Mouse (Mus musculus): Measurements from ENCODE around the gene Acer3. TPM values are rescaled to one million over a fixed set of nuclear protein-coding genes. Genes with fewer than 3 reads are reported as not detected.
"Not testable (repeated sequence)": the region's sequence is repeated elsewhere in the genome, so short reads cannot be mapped to it uniquely, and the experiment has no call there.

The Acer3 gene
- polyA plus RNA-seq, 1 experiment, result 7.8 TPM

DNA sequence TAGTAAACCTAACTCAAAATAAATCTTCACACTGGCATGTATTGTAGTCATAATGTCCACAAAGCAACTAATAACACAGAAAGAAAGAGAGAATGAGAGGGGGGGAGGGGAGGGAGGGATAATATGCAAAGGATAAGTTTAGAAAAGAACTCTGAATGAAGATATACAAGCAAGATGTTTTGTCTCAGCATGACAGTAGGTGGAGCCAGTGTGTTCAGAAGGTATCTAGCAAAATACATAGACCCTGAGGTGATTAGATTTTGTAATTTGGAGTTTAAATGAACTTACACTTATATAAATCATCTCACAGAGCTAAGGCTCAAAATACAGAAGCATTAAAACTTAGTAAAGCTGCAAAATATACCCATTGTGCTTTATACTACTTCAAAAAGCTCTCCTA is 44.7 kb downstream of the Acer3 start:
- no peaks in the 10 kb centered on the region for H3K4me1 ChIP-seq (ENCODE audit: control insufficient read depth, insufficient read depth, insufficient read length, low read length)
- no peak overlapping the region for H3K27ac ChIP-seq (replicated peaks; ENCODE audit: low read depth, low read length)
- H3K4me3 ChIP-seq (ENCODE audit: insufficient read depth, low read depth, low read length), result no peak overlapping the region

DNA sequence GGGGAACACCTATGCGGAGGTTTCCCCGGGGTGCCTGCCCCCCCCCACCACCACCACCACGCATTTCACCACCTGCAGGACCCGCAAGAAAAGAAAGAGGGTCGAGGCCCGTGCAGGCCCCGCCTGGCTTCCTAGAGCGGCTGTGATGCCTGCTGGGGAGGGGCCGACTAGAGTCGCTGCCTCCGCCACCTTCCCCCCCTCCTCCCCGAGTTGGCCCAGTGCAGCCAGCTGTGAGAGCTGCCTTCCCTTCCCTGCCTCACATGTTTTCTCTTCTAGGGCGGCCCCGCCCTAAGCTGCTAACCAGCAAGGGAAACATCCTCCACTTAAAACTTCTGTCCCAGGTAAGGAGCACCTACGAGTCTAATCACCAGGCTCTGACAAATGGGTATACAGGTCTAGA is 52.8 kb downstream of the Acer3 start:
- H3K4me3 ChIP-seq (ENCODE audit: insufficient read depth, low read depth, low read length), result peak overlapping the region; percentile 22
- not testable (repeated sequence) for H3K4me1 ChIP-seq (ENCODE audit: control insufficient read depth, insufficient read depth, insufficient read length, low read length); H3K27ac ChIP-seq (replicated peaks; ENCODE audit: low read depth, low read length)

DNA sequence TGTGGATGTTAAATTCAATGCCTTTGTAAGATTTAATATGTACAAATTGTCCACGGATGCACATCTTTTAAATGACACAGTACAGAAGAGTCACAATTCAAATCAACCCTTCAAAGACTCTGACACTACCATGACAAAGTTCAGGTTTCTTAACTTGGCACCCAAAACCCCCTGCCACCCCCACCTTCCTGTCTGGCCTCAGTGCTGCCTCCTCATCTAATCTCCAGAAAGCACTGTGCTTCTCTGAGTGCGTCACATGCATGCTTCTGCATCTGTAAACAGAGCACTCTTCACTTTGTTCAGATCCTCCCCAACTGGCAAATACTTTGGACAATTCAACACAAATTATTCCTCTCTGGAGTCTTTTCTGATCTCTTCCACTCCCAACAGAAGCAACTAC is 68.5 kb downstream of the Acer3 start:
- Histone ChIP-seq H3K27ac (replicated peaks; ENCODE audit: low read depth, low read length) (no peak overlapping the region), H3K4me3 (ENCODE audit: insufficient read depth, low read depth, low read length) (no peak overlapping the region), H3K4me1 (ENCODE audit: control insufficient read depth, insufficient read depth, insufficient read length, low read length) (no peaks in the 10 kb centered on the region)

GRCm38 (mm10) chr7:98236686-98237359 is 84.2 kb downstream of the Acer3 start:
- H3K27ac ChIP-seq (replicated peaks; ENCODE audit: low read depth, low read length), result no peak overlapping the region
- H3K4me1 ChIP-seq (ENCODE audit: control insufficient read depth, insufficient read depth, insufficient read length, low read length), result no peaks in the 10 kb centered on the region

GRCm38 (mm10) chr7:98223796-98224195 is 97.2 kb downstream of the Acer3 start:
- Histone ChIP-seq H3K27ac (replicated peaks; ENCODE audit: low read depth, low read length) (no peak overlapping the region), H3K4me1 (ENCODE audit: control insufficient read depth, insufficient read depth, insufficient read length, low read length) (no peaks in the 10 kb centered on the region)

More at GRCm38 (mm10) chr7:98236686-98237359, 84.2 kb downstream of the Acer3 start:
- H3K4me3 ChIP-seq (ENCODE audit: insufficient read depth, low read depth, low read length), result no peak overlapping the region

DNA sequence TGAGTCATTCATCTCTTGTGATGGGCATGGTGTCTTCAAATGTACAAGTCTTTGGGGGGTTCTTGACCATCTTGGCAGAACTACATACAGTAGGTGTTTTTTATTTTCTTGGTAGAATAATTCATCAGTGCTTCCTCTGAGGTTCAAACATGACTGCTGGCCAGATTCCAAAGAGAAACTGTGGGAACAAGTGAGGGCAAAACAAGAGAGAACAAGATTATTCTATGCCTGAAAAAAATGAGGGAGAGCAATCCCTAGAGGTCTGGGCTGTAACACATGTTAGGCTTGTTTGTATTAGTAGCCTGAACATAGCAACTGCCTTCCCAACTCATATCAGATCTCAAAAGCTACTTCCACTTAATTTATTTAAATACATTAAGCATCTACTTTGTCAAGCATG is 104.3 kb downstream of the Acer3 start:
- no peak overlapping the region for H3K4me3 ChIP-seq (ENCODE audit: insufficient read depth, low read depth, low read length)
- H3K4me1 ChIP-seq (ENCODE audit: control insufficient read depth, insufficient read depth, insufficient read length, low read length), result no peaks in the 10 kb centered on the region
- H3K27ac ChIP-seq (replicated peaks; ENCODE audit: low read depth, low read length), result no peak overlapping the region

More at GRCm38 (mm10) chr7:98223796-98224195, 97.2 kb downstream of the Acer3 start:
- no peak overlapping the region for H3K4me3 ChIP-seq (ENCODE audit: insufficient read depth, low read depth, low read length)

GRCm38 (mm10) chr7:98202946-98203345 is 118.1 kb downstream of the Acer3 start:
- Histone ChIP-seq H3K4me3 (ENCODE audit: insufficient read depth, low read depth, low read length) (no peak overlapping the region), H3K4me1 (ENCODE audit: control insufficient read depth, insufficient read depth, insufficient read length, low read length) (no peaks in the 10 kb centered on the region), H3K27ac (replicated peaks; ENCODE audit: low read depth, low read length) (no peak overlapping the region)

GRCm38 (mm10) chr7:98201493-98202028 is 119.4 kb downstream of the Acer3 start:
- no peak overlapping the region for H3K4me3 ChIP-seq (ENCODE audit: insufficient read depth, low read depth, low read length)
- no peaks in the 10 kb centered on the region for H3K4me1 ChIP-seq (ENCODE audit: control insufficient read depth, insufficient read depth, insufficient read length, low read length)
- H3K27ac ChIP-seq (replicated peaks; ENCODE audit: low read depth, low read length), result no peak overlapping the region

DNA sequence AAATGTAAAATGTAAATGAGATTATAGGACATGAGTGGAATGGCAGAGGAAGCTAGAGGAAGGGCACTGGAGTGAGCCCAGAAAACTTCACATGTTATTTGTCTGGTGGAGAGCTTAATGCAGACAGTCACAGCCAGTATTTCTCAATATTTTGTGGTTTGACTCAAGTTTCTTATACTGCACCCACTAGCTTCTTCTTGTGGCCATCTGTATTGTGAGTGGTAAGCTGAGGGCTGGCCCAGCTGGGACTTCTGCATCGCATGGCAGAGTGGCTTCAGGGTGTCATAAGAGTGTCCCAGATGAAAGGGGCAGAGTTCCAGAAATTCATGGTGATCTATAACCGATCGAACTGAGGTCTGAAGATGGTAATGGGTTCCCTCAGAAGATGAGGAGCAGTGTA is 120.6 kb downstream of the Acer3 start:
- H3K4me1 ChIP-seq (ENCODE audit: control insufficient read depth, insufficient read depth, insufficient read length, low read length), result no peaks in the 10 kb centered on the region
- H3K4me3 ChIP-seq (ENCODE audit: insufficient read depth, low read depth, low read length), result no peak overlapping the region
- H3K27ac ChIP-seq (replicated peaks; ENCODE audit: low read depth, low read length), result no peak overlapping the region

- Histone ChIP-seq H3K4me3 (ENCODE audit: insufficient read depth, low read depth, low read length) (no peak within 1 kb of the TSS), H3K27ac (replicated peaks; ENCODE audit: low read depth, low read length) (no peak within 1 kb of the TSS), H3K4me1 (ENCODE audit: control insufficient read depth, insufficient read depth, insufficient read length, low read length) (no peaks in the 10 kb centered on the region)
These were observed 121.6 kb downstream of the Acer3 start, which contains the start of gene B3gnt6 for GRCm38 (mm10) chr7:98199381-98199780. Gene B3gnt6, minus strand, starts transcription at chr7:98199481.

DNA sequence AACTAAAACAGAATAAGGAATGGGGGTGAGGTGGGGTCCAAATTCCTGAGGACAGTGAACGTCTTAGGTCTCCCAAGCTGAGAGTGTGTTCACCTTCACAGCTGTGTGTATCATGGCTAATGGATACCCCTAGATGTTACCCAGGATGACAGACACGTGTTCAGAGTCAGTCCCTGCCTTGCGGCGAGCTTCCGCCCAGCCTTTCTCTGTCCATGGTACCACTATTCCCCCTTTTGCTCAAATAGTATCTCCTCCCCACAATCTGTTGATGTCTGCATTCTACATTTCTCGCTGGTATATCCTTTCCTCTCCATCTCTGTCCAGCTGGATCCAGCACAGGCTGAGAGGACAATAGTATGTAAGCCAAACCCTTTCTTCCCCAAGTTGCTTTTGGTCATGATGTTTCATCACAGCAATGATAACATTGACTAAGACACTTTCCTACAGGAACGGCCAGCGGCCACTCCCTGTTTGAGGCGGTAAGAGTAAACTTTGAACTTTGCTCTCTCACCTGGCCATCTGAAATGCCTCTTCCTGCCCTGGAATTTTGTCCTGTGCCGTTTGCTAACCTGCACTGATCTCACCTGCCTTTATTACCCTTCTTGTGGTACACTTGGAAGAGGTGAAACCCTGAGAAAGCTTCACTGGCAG is 125.7 kb downstream of the Acer3 start:
- Histone ChIP-seq H3K4me3 (ENCODE audit: insufficient read depth, low read depth, low read length) (no peak overlapping the region), H3K4me1 (ENCODE audit: control insufficient read depth, insufficient read depth, insufficient read length, low read length) (peaks cover 7% of the 10 kb centered on the region; the same call in 1 of the 2 replicates), H3K27ac (replicated peaks; ENCODE audit: low read depth, low read length) (no peak overlapping the region)

DNA sequence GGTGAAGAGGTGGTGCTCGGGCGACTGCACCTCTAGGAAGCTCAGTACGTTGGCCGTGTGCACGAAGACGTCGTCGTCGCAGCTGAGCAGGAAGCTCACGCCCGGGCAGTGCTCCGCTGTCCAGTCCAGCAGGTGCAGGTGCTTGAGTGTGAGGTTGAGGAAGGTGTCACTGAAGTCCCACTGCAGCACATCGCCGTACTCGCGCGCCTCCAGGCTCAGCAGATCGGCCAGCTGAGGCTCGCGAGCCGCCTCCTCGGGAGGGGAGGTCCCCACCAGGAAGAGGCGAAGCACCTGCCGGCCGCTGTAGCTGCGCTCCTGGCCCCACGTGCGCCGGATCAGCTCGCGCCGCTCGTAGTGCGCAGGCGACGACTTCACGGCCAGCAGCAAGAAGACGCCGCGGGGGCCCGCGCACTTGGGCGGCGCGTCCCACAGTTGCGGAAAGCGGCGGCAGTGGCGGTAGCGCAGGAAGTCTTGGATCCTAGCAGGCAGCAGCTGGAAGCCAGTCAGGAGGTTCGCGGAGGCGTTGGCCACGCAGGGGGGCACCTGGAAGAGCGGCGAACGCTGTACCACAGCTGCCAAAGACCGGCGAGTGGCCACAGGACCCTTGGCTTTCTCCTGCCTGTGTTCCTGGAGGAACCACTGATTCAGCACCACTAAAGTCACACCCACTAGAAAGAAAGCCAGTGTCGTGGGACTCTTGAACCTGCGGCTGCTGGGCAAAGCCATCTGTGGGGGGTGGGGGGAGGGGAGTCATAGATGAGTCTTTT is 126.8 kb downstream of the Acer3 start:
- H3K4me1 ChIP-seq (ENCODE audit: control insufficient read depth, insufficient read depth, insufficient read length, low read length), result peaks cover 7% of the 10 kb centered on the region; the same call in 1 of the 2 replicates
- peak overlapping the region; percentile 41 for H3K4me3 ChIP-seq (ENCODE audit: insufficient read depth, low read depth, low read length)
- H3K27ac ChIP-seq (replicated peaks; ENCODE audit: low read depth, low read length), result no peak overlapping the region

DNA sequence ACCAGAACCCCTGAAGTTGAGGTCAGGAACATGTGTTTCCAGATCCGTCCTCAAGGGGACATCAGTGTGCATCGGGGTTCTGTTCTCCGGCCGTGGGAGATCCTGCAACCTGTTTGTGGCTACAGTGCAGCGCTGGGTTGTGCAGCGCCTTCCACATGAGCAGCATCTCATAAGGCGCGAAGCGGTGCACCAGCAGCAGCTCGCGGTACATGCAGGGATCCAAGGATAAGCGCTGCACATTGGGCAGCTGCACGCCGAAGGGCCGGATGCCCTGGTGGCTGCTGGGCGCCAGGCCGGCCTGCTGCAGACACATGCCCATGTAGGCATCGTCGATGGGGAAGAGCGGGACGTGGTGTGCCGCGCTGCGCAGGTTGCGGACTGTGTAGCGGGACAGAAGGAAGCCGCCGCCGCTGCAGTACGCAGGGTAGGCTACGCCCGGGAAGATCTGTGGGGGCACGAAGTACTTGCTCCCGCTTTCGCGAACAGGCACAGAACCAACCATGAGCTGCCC is 127.4 kb downstream of the Acer3 start:
- H3K4me3 ChIP-seq (ENCODE audit: insufficient read depth, low read depth, low read length), result peak overlapping the region; percentile 41
- peaks cover 7% of the 10 kb centered on the region; the same call in 1 of the 2 replicates for H3K4me1 ChIP-seq (ENCODE audit: control insufficient read depth, insufficient read depth, insufficient read length, low read length)
- H3K27ac ChIP-seq (replicated peaks; ENCODE audit: low read depth, low read length), result no peak overlapping the region

DNA sequence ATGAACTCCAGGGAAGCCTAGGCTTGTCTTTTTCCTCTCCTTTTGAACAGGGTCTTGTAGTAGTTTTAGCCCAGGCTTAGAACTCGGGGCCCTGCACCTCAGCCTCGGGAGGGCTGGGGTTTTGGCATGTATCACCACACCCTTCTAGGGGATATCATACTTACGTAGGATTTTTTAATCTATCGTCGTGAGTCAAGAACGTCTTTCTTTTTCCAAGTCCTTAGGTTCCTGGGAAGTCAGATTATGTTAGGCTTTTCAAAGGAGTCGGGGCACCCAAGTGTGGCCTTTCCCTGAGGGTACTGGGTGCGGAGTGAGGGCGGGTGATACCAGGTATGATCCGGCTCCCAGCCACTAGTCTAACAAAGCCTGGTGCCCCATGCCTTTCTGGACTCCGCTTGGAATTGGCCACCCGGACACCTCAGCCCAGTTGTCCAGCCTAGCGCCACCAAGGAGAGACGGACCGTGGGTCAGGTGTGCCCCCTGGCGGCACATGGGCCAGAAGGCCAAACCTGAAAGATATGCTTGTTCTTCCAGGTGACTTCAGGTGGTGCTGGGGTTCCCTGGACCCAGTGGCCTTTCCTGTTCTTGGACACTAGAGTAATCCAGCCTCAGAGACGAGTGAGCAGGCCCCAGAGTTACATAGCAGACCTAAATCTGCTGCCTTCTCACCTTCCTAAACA is 129.3 kb downstream of the Acer3 start:
- H3K27ac ChIP-seq (replicated peaks; ENCODE audit: low read depth, low read length), result no peak overlapping the region
- no peak overlapping the region for H3K4me3 ChIP-seq (ENCODE audit: insufficient read depth, low read depth, low read length)
- peaks cover 7% of the 10 kb centered on the region; the same call in 1 of the 2 replicates for H3K4me1 ChIP-seq (ENCODE audit: control insufficient read depth, insufficient read depth, insufficient read length, low read length)
